10 mouse cellular contexts compared by ENCODE assay signal in genomic region chr7:127019306-127019960, GRCm38 (mm10). TPM values are rescaled to one million over a fixed set of nuclear protein-coding genes. Genes with fewer than 3 reads are reported as not detected.
DNase-seq lines count a peak whose midpoint lies in the region; ATAC-seq and TF ChIP-seq lines count a peak whose summit lies in the region.
"Had no signal": no experiment of that assay in that cellular context is flagged by ENCODE, and none has a peak within 500 bp of the region (broad histone marks: within the 10 kb centered on the region; RNA-seq: fewer than 3 reads in every experiment).

No protein-coding gene starts in this region.

- no peak for DNase-seq in heart, adult 9 months (ENCODE audit: low spot score in 2 of 2)
- DNase-seq in cerebellum, adult 9-11 months = peak; percentile 73
- no peak for DNase-seq in forebrain, postnatal 0 days
- DNase-seq in midbrain, embryonic 11.5 days (ENCODE audit: low spot score, missing footprints) = no peak
- DNase-seq in left cerebral cortex, postnatal 25 days (ENCODE audit: low spot score in 2 of 2) = no peak
- DNase-seq in spleen, postnatal 36 days (ENCODE audit: low spot score in 2 of 2) = no peak
- DNase-seq in embryo, embryonic 10 days (ENCODE audit: low spot score) = no peak
- DNase-seq: kidney, postnatal 25 days had no signal

- H3K27ac ChIP-seq in heart, embryonic 12.5 days (ENCODE audit: poor library complexity, severe bottlenecking) = no peak overlapping the region
- H3K27ac ChIP-seq in forebrain, postnatal 0 days (ENCODE audit: low read depth, low read length) = peak overlapping the region; percentile 86; the same call in 1 of the 2 replicates
- no peak overlapping the region for H3K27ac ChIP-seq in midbrain, embryonic 11.5 days (ENCODE audit: low read depth, low read length)

- no peak for TF ChIP-seq CTCF in forebrain, postnatal 0 days (IDR thresholded peaks at IDR 0.05; ENCODE audit: low read depth)

- 79% methylated on average over 14 of the region's 14 CpGs for WGBS in heart, embryonic 12.5 days
- WGBS in forebrain, postnatal 0 days = 73% methylated on average over 14 of the region's 14 CpGs
- 83% methylated on average over 14 of the region's 14 CpGs for WGBS in midbrain, embryonic 11.5 days

- peak overlapping the region; percentile 87; the same call in 1 of the 2 replicates for H3K4me2 ChIP-seq in heart, embryonic 12.5 days
- H3K4me2 ChIP-seq in forebrain, postnatal 0 days (ENCODE audit: low read depth) = peak overlapping the region; percentile 88
- peak overlapping the region; percentile 86; the same call in 1 of the 2 replicates for H3K4me2 ChIP-seq in midbrain, embryonic 11.5 days

- H3K27me3 ChIP-seq in heart, embryonic 12.5 days (replicated peaks) = no peaks in the 10 kb centered on the region
- H3K27me3 ChIP-seq in forebrain, postnatal 0 days (ENCODE audit: insufficient read depth, low read length) = no peaks in the 10 kb centered on the region
- no peaks in the 10 kb centered on the region for H3K27me3 ChIP-seq in midbrain, embryonic 11.5 days (ENCODE audit: control insufficient read depth, insufficient read depth, low read length)

- no peak overlapping the region for H3K9ac ChIP-seq in heart, embryonic 12.5 days
- peak overlapping the region; percentile 71 for H3K9ac ChIP-seq in forebrain, postnatal 0 days
- peak overlapping the region; percentile 79; the same call in 1 of the 2 replicates for H3K9ac ChIP-seq in midbrain, embryonic 11.5 days (ENCODE audit: low read length)

- ATAC-seq in heart, embryonic 12.5 days (ENCODE audit: insufficient number of reproducible peaks, low FRiP score) = no peak
- no peak for ATAC-seq in forebrain, postnatal 0 days
- ATAC-seq in midbrain, embryonic 11.5 days (ENCODE audit: low FRiP score) = no peak
- ATAC-seq: CD4-positive, CD25-positive, alpha-beta regulatory T cell, adult 4 months had no signal

- H3K4me1 ChIP-seq in heart, embryonic 12.5 days (replicated peaks) = peaks cover 63% of the 10 kb centered on the region
- H3K4me1 ChIP-seq in forebrain, postnatal 0 days (ENCODE audit: insufficient read depth) = peaks cover 53% of the 10 kb centered on the region
- H3K4me1 ChIP-seq in midbrain, embryonic 11.5 days (ENCODE audit: control insufficient read depth, insufficient read depth, low read length) = peaks cover 60% of the 10 kb centered on the region

- intact Hi-C loops in left cerebral cortex, postnatal 25 days (cut with DNase I) = no loop called here

- H3K4me3 ChIP-seq in heart, embryonic 12.5 days = no peak overlapping the region
- peak overlapping the region; percentile 46 for H3K4me3 ChIP-seq in forebrain, postnatal 0 days (ENCODE audit: low read depth, low read length)
- H3K4me3 ChIP-seq in midbrain, embryonic 11.5 days (ENCODE audit: low read depth, low read length) = no peak overlapping the region

- no peaks in the 10 kb centered on the region for H3K9me3 ChIP-seq in heart, embryonic 12.5 days (replicated peaks)
- no peaks in the 10 kb centered on the region for H3K9me3 ChIP-seq in forebrain, postnatal 0 days (ENCODE audit: low read length)
- no peaks in the 10 kb centered on the region for H3K9me3 ChIP-seq in midbrain, embryonic 11.5 days (ENCODE audit: control insufficient read depth, low read length)

- H3K36me3 ChIP-seq in heart, embryonic 12.5 days = peaks cover 37% of the 10 kb centered on the region
- H3K36me3 ChIP-seq in forebrain, postnatal 0 days (ENCODE audit: insufficient read depth) = peaks cover 23% of the 10 kb centered on the region
- H3K36me3 ChIP-seq in midbrain, embryonic 11.5 days (ENCODE audit: control insufficient read depth, insufficient read depth, low read length) = peaks cover 13% of the 10 kb centered on the region

RNA-seq across cellular contexts. Expression of gene Gm42742, which starts 1.5 kb away (rescaled TPM):
- polyA plus RNA-seq in heart, embryonic 12.5 days (2016; fragmentation: Nextera tagmentation; extraction: Ambion mirVana) = 50.8 and 60.9 TPM in 2 replicates
- 49.1 and 53.6 TPM in 2 replicates for total RNA-seq in forebrain, postnatal 0 days (2014; rRNA removed)
- 36.7 and 42.2 TPM in 2 replicates for polyA plus RNA-seq in forebrain, postnatal 0 days (2015; fragmentation: Nextera tagmentation; extraction: Ambion mirVana)
- 58.8 and 68.8 TPM in 2 replicates for polyA plus RNA-seq in midbrain, embryonic 11.5 days (2014; fragmentation: Nextera tagmentation; extraction: Ambion mirVana)
- total RNA-seq in left cerebral cortex, postnatal 25 days (2021) = 10 to 100 TPM; 39.2 to 43.8 TPM

RNA-seq across cellular contexts. Expression of gene Prrt2, which starts 1.6 kb away (rescaled TPM):
- polyA plus RNA-seq in heart, embryonic 12.5 days (2016; fragmentation: Nextera tagmentation; extraction: Ambion mirVana) = 1.9 and 3.3 TPM in 2 replicates
- total RNA-seq in forebrain, postnatal 0 days (2014; rRNA removed) = 68.2 and 77.8 TPM in 2 replicates
- polyA plus RNA-seq in forebrain, postnatal 0 days (2015; fragmentation: Nextera tagmentation; extraction: Ambion mirVana) = 84.1 and 84.3 TPM in 2 replicates
- 2.6 and 4.0 TPM in 2 replicates for polyA plus RNA-seq in midbrain, embryonic 11.5 days (2014; fragmentation: Nextera tagmentation; extraction: Ambion mirVana)
- 100 to 1,000 TPM; 191 to 195 TPM for total RNA-seq in left cerebral cortex, postnatal 25 days (2021)

RNA-seq across cellular contexts. Expression of gene Pagr1a, which starts 2.3 kb away (rescaled TPM):
- 19.3 and 31.4 TPM in 2 replicates for polyA plus RNA-seq in heart, embryonic 12.5 days (2016; fragmentation: Nextera tagmentation; extraction: Ambion mirVana)
- 19.2 and 21.9 TPM in 2 replicates for total RNA-seq in forebrain, postnatal 0 days (2014; rRNA removed)
- polyA plus RNA-seq in forebrain, postnatal 0 days (2015; fragmentation: Nextera tagmentation; extraction: Ambion mirVana) = 18.1 and 31.6 TPM in 2 replicates
- polyA plus RNA-seq in midbrain, embryonic 11.5 days (2014; fragmentation: Nextera tagmentation; extraction: Ambion mirVana) = 59.0 and 70.6 TPM in 2 replicates
- total RNA-seq in left cerebral cortex, postnatal 25 days (2021) = 10 to 100 TPM; 22.5 to 23.9 TPM

RNA-seq across cellular contexts. Expression of gene Pagr1b, which starts 3.1 kb away (rescaled TPM):
- not detected in 2 replicates for polyA plus RNA-seq in heart, embryonic 12.5 days (2016; fragmentation: Nextera tagmentation; extraction: Ambion mirVana)
- total RNA-seq in forebrain, postnatal 0 days (2014; rRNA removed) = 3.8 TPM in 1 of 2 replicates, not detected in the other
- polyA plus RNA-seq in forebrain, postnatal 0 days (2015; fragmentation: Nextera tagmentation; extraction: Ambion mirVana) = 1.0 TPM in 1 of 2 replicates, not detected in the other
- not detected in 2 replicates for polyA plus RNA-seq in midbrain, embryonic 11.5 days (2014; fragmentation: Nextera tagmentation; extraction: Ambion mirVana)
- 1 to 10 TPM in 1 of 2 experiments, under 1 TPM in 1; 0.66 to 2.3 TPM for total RNA-seq in left cerebral cortex, postnatal 25 days (2021)

RNA-seq across cellular contexts. Expression of gene Mvp, which starts 5.0 kb away (rescaled TPM):
- 12.0 TPM in 2 replicates for polyA plus RNA-seq in heart, embryonic 12.5 days (2016; fragmentation: Nextera tagmentation; extraction: Ambion mirVana)
- total RNA-seq in forebrain, postnatal 0 days (2014; rRNA removed) = 4.8 and 6.9 TPM in 2 replicates
- 3.3 and 3.4 TPM in 2 replicates for polyA plus RNA-seq in forebrain, postnatal 0 days (2015; fragmentation: Nextera tagmentation; extraction: Ambion mirVana)
- 2.8 and 3.0 TPM in 2 replicates for polyA plus RNA-seq in midbrain, embryonic 11.5 days (2014; fragmentation: Nextera tagmentation; extraction: Ambion mirVana)
- 1 to 10 TPM; 5.2 to 6.7 TPM for total RNA-seq in left cerebral cortex, postnatal 25 days (2021)

Comparison
In these comparisons a context has a peak if more than half of its experiments do, and no peak if none do; other contexts are left out.
1. RNA of gene Prrt2, which starts 1.6 kb away (polyA plus RNA-seq): 84.1 to 84.3 TPM in forebrain, postnatal 0 days; 2.6 to 4.0 TPM in midbrain, embryonic 11.5 days and 1.9 to 3.3 TPM in heart, embryonic 12.5 days; every median in the first group is over 10 times any median in the second.
2. Peak in every context shown above with its lines, with median percentiles within 50 percentile points of each other: H3K4me2 ChIP-seq.